In the genomic region with DNA sequence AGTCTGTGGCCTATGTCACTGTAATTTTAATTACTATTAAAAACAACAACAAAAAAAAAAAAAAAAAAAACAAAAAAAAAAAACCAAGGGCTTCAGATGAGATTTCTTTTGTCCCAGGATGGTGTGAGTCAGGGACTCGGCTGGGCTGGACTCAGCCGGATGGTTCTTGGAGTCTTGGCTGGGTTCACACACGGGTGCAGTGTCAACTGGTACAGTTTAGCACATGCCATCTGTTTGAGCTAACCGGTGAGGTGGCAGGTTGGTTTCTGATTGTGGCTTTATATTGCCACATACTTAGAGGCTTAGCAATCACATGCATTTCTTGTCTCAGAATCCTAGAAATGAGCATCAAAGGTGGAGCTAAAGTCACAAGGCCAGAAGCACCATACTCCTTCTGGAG, we compare ENCODE assay signal across 17 mouse cellular contexts.
"Had no signal": no experiment of that assay in that cellular context is flagged by ENCODE, and none has a peak within 500 bp of the region (broad histone marks: within the 10 kb centered on the region; RNA-seq: fewer than 3 reads in every experiment).

No protein-coding gene starts in this region.

- ATAC-seq: liver, embryonic 12.5 days had no signal

- DNase-seq: kidney, postnatal 10 days; kidney, postnatal 4 days; liver; lung, adult 18-20 months; lung, postnatal 10 days; lung, postnatal 4 days; midbrain, embryonic 14.5 days; right cerebral cortex, adult 18-20 months; right cerebral cortex, postnatal 14 days; right cerebral cortex, postnatal 4 days; thymus, adult 2 months; thymus, postnatal 14 days; thymus, postnatal 4 days had no signal

- H3K27me3 ChIP-seq: kidney, embryonic 15.5 days; liver, embryonic 12.5 days; liver, embryonic 15.5 days; lung, embryonic 15.5 days had no signal
